Comparison of ENCODE assay signal across 22 mouse cellular contexts in genomic region chr10:4489865-4490264, GRCm38 (mm10). TPM values are rescaled to one million over a fixed set of nuclear protein-coding genes. Genes with fewer than 3 reads are reported as not detected.
DNase-seq lines count a peak whose midpoint lies in the region; ATAC-seq and TF ChIP-seq lines count a peak whose summit lies in the region.
"Had no signal": no experiment of that assay in that cellular context is flagged by ENCODE, and none has a peak within 500 bp of the region (broad histone marks: within the 10 kb centered on the region; RNA-seq: fewer than 3 reads in every experiment).

No protein-coding gene starts in this region.

- H3K4me2 ChIP-seq in kidney, embryonic 15.5 days = no peak overlapping the region
- H3K4me2 ChIP-seq in liver, embryonic 13.5 days = peak overlapping the region; percentile 24; the same call in 1 of the 2 replicates
- no peak overlapping the region for H3K4me2 ChIP-seq in liver, embryonic 11.5 days
- peak overlapping the region; percentile 51 for H3K4me2 ChIP-seq in CH12.LX (ENCODE audit: insufficient read depth, low read depth, poor library complexity, severe bottlenecking)
- H3K4me2 ChIP-seq: heart, embryonic 13.5 days; hindbrain, embryonic 12.5 days had no signal

- no peaks in the 10 kb centered on the region for H3K27me3 ChIP-seq in kidney, embryonic 15.5 days
- H3K27me3 ChIP-seq in liver, embryonic 13.5 days = no peaks in the 10 kb centered on the region
- H3K27me3 ChIP-seq in liver, embryonic 11.5 days (replicated peaks; ENCODE audit: control insufficient read depth, insufficient read depth, low read length) = no peaks in the 10 kb centered on the region
- H3K27me3 ChIP-seq in CH12.LX (replicated peaks) = no peaks in the 10 kb centered on the region
- H3K27me3 ChIP-seq: heart, embryonic 13.5 days; hindbrain, embryonic 12.5 days; Patski had no signal

- intact Hi-C loops in heart, postnatal 10 days (cut with DNase I) = no loop called here

- 68% methylated on average over 5 of the region's 5 CpGs for WGBS in kidney, embryonic 15.5 days
- 76% methylated on average over 5 of the region's 5 CpGs for WGBS in liver, embryonic 13.5 days (ENCODE audit: insufficient replicate concordance)
- WGBS in liver, embryonic 11.5 days = 84% methylated on average over 5 of the region's 5 CpGs

- H3K79me2 ChIP-seq in CH12.LX (replicated peaks; ENCODE audit: control insufficient read depth, extremely low read depth, insufficient read depth, poor library complexity, severe bottlenecking) = no peaks in the 10 kb centered on the region

- in situ Hi-C loops in CH12.LX (cut with MboI; ENCODE audit: low pct_ligation_motif_present, low pct_unique_long_range_greater_than_20kb, low sequenced_read_pairs) = no loop called here

- DNase-seq in kidney, adult 11 months = no peak
- no peak for DNase-seq in liver, embryonic 13.5 days
- DNase-seq in liver, embryonic 11.5 days (ENCODE audit: low spot score) = no peak
- no peak for DNase-seq in CH12.LX (ENCODE audit: extremely low read depth)
- no peak for DNase-seq in ovary, postnatal 10 days (ENCODE audit: low spot score)
- DNase-seq in heart, postnatal 10 days = no peak
- DNase-seq: adrenal gland, postnatal 14 days; cerebellum, adult 18-20 months; cerebellum, postnatal 10 days; gastrocnemius, adult 2 months; gastrocnemius, postnatal 25 days; heart, postnatal 4 days had no signal

- no peaks in the 10 kb centered on the region for H3K9me3 ChIP-seq in kidney, embryonic 15.5 days (replicated peaks)
- H3K9me3 ChIP-seq in liver, embryonic 13.5 days (replicated peaks) = no peaks in the 10 kb centered on the region
- H3K9me3 ChIP-seq in liver, embryonic 11.5 days (ENCODE audit: control insufficient read depth, low read length) = no peaks in the 10 kb centered on the region
- H3K9me3 ChIP-seq in CH12.LX (replicated peaks; ENCODE audit: low read length) = peaks cover 3% of the 10 kb centered on the region
- H3K9me3 ChIP-seq: embryonic facial prominence, embryonic 10.5 days; heart, embryonic 13.5 days; hindbrain, embryonic 12.5 days had no signal

- no peak for TF ChIP-seq POLR2A in CH12.LX (IDR thresholded peaks at IDR 0.05; ENCODE audit: low read depth, low read length)

- no peak for TF ChIP-seq EP300 in CH12.LX (IDR thresholded peaks at IDR 0.05; ENCODE audit: low read length)

- dilution Hi-C loops in CH12.LX (cut with MboI; ENCODE audit: extremely low pct_ligation_motif_present, extremely low pct_unique_long_range_greater_than_20kb, low sequenced_read_pairs) = no loop called here

- ATAC-seq in kidney, embryonic 15.5 days (replicated peaks; ENCODE audit: low FRiP score) = no peak
- ATAC-seq in liver, embryonic 13.5 days (ENCODE audit: low read depth) = no peak
- ATAC-seq in liver, embryonic 11.5 days (replicated peaks; ENCODE audit: low FRiP score) = no peak
- ATAC-seq in neutrophil, adult 5-6 weeks (ENCODE audit: extremely low read depth, insufficient number of reproducible peaks, low FRiP score, poor library complexity, severe bottlenecking) = peak; percentile 61; the same call in 1 of the 2 replicates
- ATAC-seq: activated CD4-positive, CD25-positive, alpha-beta regulatory T cell, adult 4 months; forebrain, embryonic 14.5 days; hindbrain, embryonic 16.5 days; Patski had no signal

- 0 out of 2 replicates have a peak, but pooled peaks cover 3% of the 10 kb centered on the region for H3K4me1 ChIP-seq in kidney, embryonic 15.5 days
- H3K4me1 ChIP-seq in liver, embryonic 13.5 days (replicated peaks) = peaks cover 17% of the 10 kb centered on the region
- 0 out of 2 replicates have a peak, but pooled peaks cover 6% of the 10 kb centered on the region for H3K4me1 ChIP-seq in liver, embryonic 11.5 days (replicated peaks; ENCODE audit: control insufficient read depth, insufficient read depth, low read length)
- H3K4me1 ChIP-seq in CH12.LX (ENCODE audit: control insufficient read depth in 1 of 2, insufficient read depth in 2 of 2) = peaks cover 4 to 12% of the 10 kb centered on the region in 2 experiments; a peak in 3 of 4 replicates
- H3K4me1 ChIP-seq: embryonic facial prominence, embryonic 10.5 days; heart, embryonic 13.5 days; hindbrain, embryonic 12.5 days had no signal

- H3K36me3 ChIP-seq in kidney, embryonic 15.5 days = no peaks in the 10 kb centered on the region
- H3K36me3 ChIP-seq in liver, embryonic 13.5 days = no peaks in the 10 kb centered on the region
- H3K36me3 ChIP-seq in liver, embryonic 11.5 days (ENCODE audit: control insufficient read depth, insufficient read depth, low read length) = no peaks in the 10 kb centered on the region
- H3K36me3 ChIP-seq in CH12.LX (replicated peaks in 1 of 2; ENCODE audit: control insufficient read depth in 1 of 2, insufficient read depth in 1 of 2, low read length in 1 of 2) = no peaks in the 10 kb centered on the region
- H3K36me3 ChIP-seq: embryonic facial prominence, embryonic 10.5 days; heart, embryonic 13.5 days; hindbrain, embryonic 12.5 days had no signal

- no peak for TF ChIP-seq CTCF in CH12.LX (conservative IDR thresholded peaks at IDR 0.05 in 1 of 2, IDR thresholded peaks at IDR 0.05 in 1 of 2; ENCODE audit: low read depth in 2 of 2, low read length in 2 of 2)

- no peak overlapping the region for H3K4me3 ChIP-seq in kidney, embryonic 15.5 days (replicated peaks)
- H3K4me3 ChIP-seq in liver, embryonic 13.5 days (replicated peaks) = no peak overlapping the region
- no peak overlapping the region for H3K4me3 ChIP-seq in liver, embryonic 11.5 days (ENCODE audit: low read depth, low read length)
- peak overlapping the region in 1 of 3 experiments; percentile 0 for H3K4me3 ChIP-seq in CH12.LX (replicated peaks in 1 of 3; ENCODE audit: low read depth in 2 of 3, low read length in 2 of 3, poor library complexity in 1 of 3)
- H3K4me3 ChIP-seq: embryonic facial prominence, embryonic 10.5 days; gastrocnemius, adult 2 months; heart, embryonic 13.5 days; hindbrain, embryonic 12.5 days had no signal

- no peak for TF ChIP-seq RAD21 in CH12.LX (IDR thresholded peaks at IDR 0.05; ENCODE audit: low read depth, low read length)

- H3K9ac ChIP-seq in kidney, embryonic 15.5 days = no peak overlapping the region
- H3K9ac ChIP-seq in liver, embryonic 13.5 days = 0 out of 2 replicates have a peak overlapping the region, but pooled peaks have one; percentile 24
- H3K9ac ChIP-seq in liver, embryonic 11.5 days (ENCODE audit: low read depth, low read length) = no peak overlapping the region
- H3K9ac ChIP-seq in CH12.LX (ENCODE audit: insufficient read depth, low read depth) = no peak overlapping the region; the same call in 1 of the 2 replicates
- H3K9ac ChIP-seq: heart, embryonic 13.5 days; hindbrain, embryonic 12.5 days had no signal

- 0 out of 2 replicates have a peak overlapping the region, but pooled peaks have one; percentile 24 for H3K27ac ChIP-seq in kidney, embryonic 15.5 days
- H3K27ac ChIP-seq in liver, embryonic 13.5 days = no peak overlapping the region
- no peak overlapping the region for H3K27ac ChIP-seq in liver, embryonic 11.5 days (ENCODE audit: low read depth, low read length)
- no peak overlapping the region for H3K27ac ChIP-seq in CH12.LX (ENCODE audit: insufficient read depth, low read depth)
- H3K27ac ChIP-seq: embryonic facial prominence, embryonic 10.5 days; gastrocnemius, adult 2 months; heart, embryonic 13.5 days; hindbrain, embryonic 12.5 days had no signal

TF ChIP-seq in CH12.LX, 34 proteins besides CTCF, POLR2A, EP300 and RAD21:
- 0 out of 2 replicates have a peak, but pooled peaks have one; percentile 15 for TF ChIP-seq IRF4 (IDR thresholded peaks at IDR 0.05; ENCODE audit: low read depth, low read length)
- TF ChIP-seq USF2 (conservative IDR thresholded peaks at IDR 0.05; ENCODE audit: low read depth, low read length) = no peak

RNA-seq across cellular contexts. Expression of gene Ccdc170, which starts 7.6 kb away (rescaled TPM):
- polyA plus RNA-seq in kidney, embryonic 15.5 days (2015; fragmentation: Nextera tagmentation; extraction: Ambion mirVana) = 1.5 and 1.8 TPM in 2 replicates
- not detected in 2 replicates for polyA plus RNA-seq in liver, embryonic 13.5 days (2015; fragmentation: Nextera tagmentation; extraction: Ambion mirVana)
- not detected in 2 replicates for polyA plus RNA-seq in liver, embryonic 11.5 days (2014; fragmentation: Nextera tagmentation; extraction: Ambion mirVana)
- total RNA-seq in CH12.LX (2012; rRNA removed) (not detected in 2 replicates), CH12.LX (2014; rRNA removed) (not detected in 2 replicates)
- polyA plus RNA-seq in CH12.LX (2012; ENCODE audit: insufficient read length, low read depth) = not detected in 2 replicates
- 0.49 and 0.81 TPM in 2 replicates for total RNA-seq in neutrophil, adult 5-6 weeks (2017)
- under 1 TPM; 0.07 to 0.34 TPM for total RNA-seq in heart, postnatal 10 days (2021)
- polyA plus RNA-seq: activated CD4-positive, CD25-positive, alpha-beta regulatory T cell, adult 4 months; heart, embryonic 13.5 days; heart, postnatal 0 days had no signal

RNA-seq across cellular contexts. Expression of gene Armt1, which starts 57.6 kb away (rescaled TPM):
- polyA plus RNA-seq in kidney, embryonic 15.5 days (2015; fragmentation: Nextera tagmentation; extraction: Ambion mirVana) = 23.3 and 26.1 TPM in 2 replicates
- polyA plus RNA-seq in liver, embryonic 13.5 days (2015; fragmentation: Nextera tagmentation; extraction: Ambion mirVana) = 19.4 and 21.7 TPM in 2 replicates
- polyA plus RNA-seq in liver, embryonic 11.5 days (2014; fragmentation: Nextera tagmentation; extraction: Ambion mirVana) = 30.1 and 33.4 TPM in 2 replicates
- 20.7 and 23.7 TPM in 2 replicates for total RNA-seq in CH12.LX (2012; rRNA removed)
- total RNA-seq in CH12.LX (2014; rRNA removed) = 45.1 and 50.2 TPM in 2 replicates
- polyA plus RNA-seq in CH12.LX (2012; ENCODE audit: insufficient read length, low read depth) = 28.2 and 32.1 TPM in 2 replicates
- 24.9 and 40.4 TPM in 2 replicates for total RNA-seq in neutrophil, adult 5-6 weeks (2017)
- 1 to 10 TPM; 8.2 to 8.9 TPM for total RNA-seq in heart, postnatal 10 days (2021)

RNA-seq across cellular contexts. Expression of gene Rmnd1, which starts 57.7 kb away (rescaled TPM):
- polyA plus RNA-seq in kidney, embryonic 15.5 days (2015; fragmentation: Nextera tagmentation; extraction: Ambion mirVana) = 56.9 and 59.8 TPM in 2 replicates
- 21.4 and 25.0 TPM in 2 replicates for polyA plus RNA-seq in liver, embryonic 13.5 days (2015; fragmentation: Nextera tagmentation; extraction: Ambion mirVana)
- 56.2 and 60.3 TPM in 2 replicates for polyA plus RNA-seq in liver, embryonic 11.5 days (2014; fragmentation: Nextera tagmentation; extraction: Ambion mirVana)
- total RNA-seq in CH12.LX (2012; rRNA removed) (29.1 and 29.5 TPM in 2 replicates), CH12.LX (2014; rRNA removed) (44.4 and 44.8 TPM in 2 replicates)
- 37.6 and 43.6 TPM in 2 replicates for polyA plus RNA-seq in CH12.LX (2012; ENCODE audit: insufficient read length, low read depth)
- total RNA-seq in neutrophil, adult 5-6 weeks (2017) = 71.6 and 72.1 TPM in 2 replicates
- total RNA-seq in heart, postnatal 10 days (2021) = 10 to 100 TPM; 48.5 to 49.9 TPM

Comparison
In these comparisons a context has a peak if more than half of its experiments do, and no peak if none do; other contexts are left out.
1. H3K4me2 ChIP-seq: peak in liver, embryonic 13.5 days (single experiment) and CH12.LX (single experiment); none in kidney, embryonic 15.5 days (single experiment) and liver, embryonic 11.5 days (single experiment).